11 mouse cellular contexts compared by ENCODE assay signal in the genomic region with DNA sequence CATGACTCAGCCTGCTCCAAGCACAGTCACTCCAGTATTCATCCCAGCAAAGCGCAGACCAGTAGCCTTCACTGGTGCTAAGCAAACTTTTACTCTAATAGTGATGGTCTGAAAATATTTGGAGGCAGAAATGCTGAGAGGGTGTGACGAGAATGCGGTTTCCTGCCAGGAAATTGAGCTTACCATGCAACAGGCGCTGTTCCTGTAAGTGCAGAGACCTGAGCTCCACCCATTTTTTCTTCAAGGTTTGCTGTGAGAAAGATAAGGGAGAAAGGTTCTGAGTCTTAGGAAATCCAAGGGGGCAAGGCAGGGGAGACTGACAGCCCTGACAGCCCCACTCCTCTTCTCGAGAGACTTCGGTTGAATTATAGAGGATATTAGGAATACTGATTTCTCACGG. TPM values are rescaled to one million over a fixed set of nuclear protein-coding genes. Genes with fewer than 3 reads are reported as not detected.
DNase-seq lines count a peak whose midpoint lies in the region; ATAC-seq and TF ChIP-seq lines count a peak whose summit lies in the region.
"Had no signal": no experiment of that assay in that cellular context is flagged by ENCODE, and none has a peak within 500 bp of the region (broad histone marks: within the 10 kb centered on the region; RNA-seq: fewer than 3 reads in every experiment).

No protein-coding gene starts in this region.

- no peak for TF ChIP-seq CTCF in liver, embryonic 14.5 days (IDR thresholded peaks at IDR 0.05; ENCODE audit: low read depth)
- TF ChIP-seq CTCF in forebrain, postnatal 0 days (IDR thresholded peaks at IDR 0.05; ENCODE audit: low read depth): no peak

- no peak for TF ChIP-seq EP300 in liver, embryonic 14.5 days (IDR thresholded peaks at IDR 0.05; ENCODE audit: low read depth)

- H3K27me3 ChIP-seq in liver, embryonic 14.5 days (ENCODE audit: control insufficient read depth, insufficient read depth, low read length): no peaks in the 10 kb centered on the region
- H3K27me3 ChIP-seq in forebrain, postnatal 0 days (ENCODE audit: insufficient read depth, low read length): no peaks in the 10 kb centered on the region
- H3K27me3 ChIP-seq: stomach, embryonic 15.5 days had no signal

- peak; percentile 89 for DNase-seq in CD4-positive, CD25-positive, alpha-beta regulatory T cell, adult 2 months (ENCODE audit: low read depth, low spot score)
- DNase-seq in T-cell, adult 2 months (ENCODE audit: low spot score): peak; percentile 87
- peak in 2 of 3 experiments; percentile 26 to 31 for DNase-seq in liver, embryonic 14.5 days (ENCODE audit: low read depth in 3 of 3, low spot score in 3 of 3)
- peak; percentile 81 to 85 for DNase-seq in spleen, postnatal 36 days (ENCODE audit: low spot score in 2 of 2)
- DNase-seq in kidney, postnatal 25 days: no peak
- no peak for DNase-seq in forebrain, postnatal 0 days
- no peak for DNase-seq in layer of hippocampus, postnatal 14 days (ENCODE audit: low spot score in 2 of 2)
- DNase-seq: adrenal gland, postnatal 14 days; gastrocnemius, postnatal 36 days had no signal

- no peak overlapping the region for H3K4me3 ChIP-seq in liver, embryonic 14.5 days (ENCODE audit: insufficient read depth in 1 of 2, low read depth in 2 of 2, low read length in 2 of 2)
- H3K4me3 ChIP-seq in forebrain, postnatal 0 days (ENCODE audit: low read depth, low read length): no peak overlapping the region
- H3K4me3 ChIP-seq: stomach, embryonic 15.5 days had no signal

- ATAC-seq in liver, embryonic 14.5 days (ENCODE audit: insufficient read depth): peak; percentile 41; the same call in 1 of the 2 replicates
- ATAC-seq in forebrain, postnatal 0 days: no peak

- peaks cover 3 to 11% of the 10 kb centered on the region in 2 experiments; a peak in 2 of 4 replicates for H3K4me1 ChIP-seq in liver, embryonic 14.5 days (replicated peaks; ENCODE audit: control insufficient read depth in 2 of 2, insufficient read depth in 2 of 2, low read length in 1 of 2)
- no peaks in the 10 kb centered on the region for H3K4me1 ChIP-seq in forebrain, postnatal 0 days (ENCODE audit: insufficient read depth)
- H3K4me1 ChIP-seq: stomach, embryonic 15.5 days had no signal

- no peak overlapping the region for H3K4me2 ChIP-seq in liver, embryonic 14.5 days (ENCODE audit: low read depth)
- no peak overlapping the region for H3K4me2 ChIP-seq in forebrain, postnatal 0 days (ENCODE audit: low read depth)
- H3K4me2 ChIP-seq: stomach, embryonic 15.5 days had no signal

- no peak overlapping the region for H3K9ac ChIP-seq in liver, embryonic 14.5 days (replicated peaks)
- H3K9ac ChIP-seq in forebrain, postnatal 0 days: no peak overlapping the region
- H3K9ac ChIP-seq: stomach, embryonic 15.5 days had no signal

- no peaks in the 10 kb centered on the region for H3K36me3 ChIP-seq in liver, embryonic 14.5 days (replicated peaks; ENCODE audit: control insufficient read depth, insufficient read depth, low read depth)
- no peaks in the 10 kb centered on the region for H3K36me3 ChIP-seq in forebrain, postnatal 0 days (ENCODE audit: insufficient read depth)
- H3K36me3 ChIP-seq: stomach, embryonic 15.5 days had no signal

- H3K9me3 ChIP-seq in liver, embryonic 14.5 days (ENCODE audit: control insufficient read depth, low read length): no peaks in the 10 kb centered on the region
- no peaks in the 10 kb centered on the region for H3K9me3 ChIP-seq in forebrain, postnatal 0 days (ENCODE audit: low read length)
- H3K9me3 ChIP-seq: stomach, embryonic 15.5 days had no signal

- no peak overlapping the region for H3K27ac ChIP-seq in liver, embryonic 14.5 days
- no peak overlapping the region for H3K27ac ChIP-seq in forebrain, postnatal 0 days (ENCODE audit: low read depth, low read length)
- H3K27ac ChIP-seq: kidney, postnatal 0 days; stomach, embryonic 15.5 days had no signal

- 11% methylated on average over 7 of the region's 7 CpGs for WGBS in liver, embryonic 14.5 days (ENCODE audit: insufficient replicate concordance)
- 95% methylated on average over 7 of the region's 7 CpGs for WGBS in forebrain, postnatal 0 days

RNA-seq across cellular contexts. Expression of a gene that starts 57.7 kb away (rescaled TPM):
- 0.75 and 1.4 TPM in 2 replicates for polyA plus RNA-seq in liver, embryonic 14.5 days (2012; rRNA removed)
- polyA plus RNA-seq in liver, embryonic 14.5 days (2014; fragmentation: Nextera tagmentation; extraction: Ambion mirVana): 1.8 and 2.7 TPM in 2 replicates
- 0.08 and 0.33 TPM in 2 replicates for total RNA-seq in forebrain, postnatal 0 days (2014; rRNA removed)
- 0.15 and 0.42 TPM in 2 replicates for polyA plus RNA-seq in forebrain, postnatal 0 days (2015; fragmentation: Nextera tagmentation; extraction: Ambion mirVana)
- under 1 TPM; 0.07 to 0.31 TPM for total RNA-seq in layer of hippocampus, postnatal 14 days (2021)

Comparison
In these comparisons a context has a peak if more than half of its experiments do, and no peak if none do; other contexts are left out.
1. DNase-seq: peak in CD4-positive, CD25-positive, alpha-beta regulatory T cell, adult 2 months (single experiment), T-cell, adult 2 months (single experiment), liver, embryonic 14.5 days (2 of 3) and spleen, postnatal 36 days (2 of 2); none in kidney, postnatal 25 days (0 of 2), forebrain, postnatal 0 days (single experiment) and layer of hippocampus, postnatal 14 days (0 of 2).